Mouse (Mus musculus): ENCODE data around the gene Nrros. TPM values are rescaled to one million over a fixed set of nuclear protein-coding genes. Genes with fewer than 3 reads are reported as not detected.

The Nrros gene
- polyA plus RNA-seq, 1 experiment, result 6.9 TPM

GRCm38 (mm10) chr16:32163891-32164290, 1.5 kb downstream of the Nrros start:
- DNase-seq (ENCODE audit: extremely low spot score in 1 of 2, low spot score in 1 of 2), result no peak

GRCm38 (mm10) chr16:32163392-32163791, 2.0 kb downstream of the Nrros start:
- no peak for DNase-seq (ENCODE audit: extremely low spot score in 1 of 2, low spot score in 1 of 2)

DNA sequence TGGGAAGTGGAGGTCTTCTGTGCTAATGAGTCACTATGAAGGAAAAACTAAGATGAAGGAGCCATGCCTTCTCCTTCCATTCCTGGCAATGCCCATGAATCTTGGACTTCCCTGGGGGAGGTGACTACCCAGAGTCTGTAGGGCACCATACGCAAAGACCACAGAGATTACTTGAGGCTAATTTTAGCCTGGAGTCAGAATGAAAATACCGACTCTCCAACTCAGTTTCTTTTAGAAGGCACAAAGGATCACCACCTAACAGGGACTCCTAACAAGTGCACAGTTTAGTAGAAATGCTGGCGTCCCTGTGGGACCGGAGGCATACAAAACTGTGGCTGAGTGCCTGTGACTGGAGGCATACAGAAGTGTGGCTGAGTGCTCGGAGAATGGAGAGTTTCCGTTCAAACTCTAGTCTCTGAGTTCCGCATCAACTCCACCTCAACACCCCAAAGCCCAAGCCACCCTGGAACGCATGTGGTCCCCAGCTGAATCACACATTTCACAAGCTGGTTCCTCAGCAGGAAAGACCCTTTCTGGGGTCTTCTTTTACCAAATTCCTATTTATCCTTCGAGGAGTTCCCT, 4.6 kb downstream of the Nrros start:
- DNase-seq (ENCODE audit: extremely low spot score in 1 of 2, low spot score in 1 of 2), result no peak

DNA sequence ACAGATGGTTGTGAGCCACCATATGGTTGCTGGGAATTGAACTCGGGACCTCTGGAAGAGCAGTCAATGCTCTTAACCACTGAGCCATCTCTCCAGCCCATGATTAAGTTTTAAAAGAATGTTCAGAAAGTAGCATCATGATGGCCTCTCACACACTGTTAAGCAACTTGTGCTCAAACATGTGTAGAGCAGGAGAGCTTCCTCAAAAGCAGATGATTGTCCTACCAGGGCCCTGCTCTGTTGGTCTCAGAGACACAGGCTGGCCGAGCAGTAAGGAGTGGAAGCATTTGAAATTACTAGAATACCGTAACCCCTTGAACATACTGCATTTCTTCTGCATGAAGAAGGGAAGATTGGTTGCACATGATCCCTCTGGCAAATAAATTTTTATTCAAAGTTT, 6.4 kb downstream of the Nrros start:
- DNase-seq (ENCODE audit: extremely low spot score in 1 of 2, low spot score in 1 of 2), result no peak

GRCm38 (mm10) chr16:32157369-32157768, 8.0 kb downstream of the Nrros start:
- DNase-seq (ENCODE audit: extremely low spot score in 1 of 2, low spot score in 1 of 2), result no peak

GRCm38 (mm10) chr16:32156719-32157118, 8.7 kb downstream of the Nrros start:
- no peak for DNase-seq (ENCODE audit: extremely low spot score in 1 of 2, low spot score in 1 of 2)

- DNase-seq (ENCODE audit: extremely low spot score in 1 of 2, low spot score in 1 of 2), result peak; percentile 75 to 87
Observed at GRCm38 (mm10) chr16:32154437-32154836, 11.0 kb downstream of the Nrros start.

GRCm38 (mm10) chr16:32153976-32154375, 11.4 kb downstream of the Nrros start:
- no peak for DNase-seq (ENCODE audit: extremely low spot score in 1 of 2, low spot score in 1 of 2)

GRCm38 (mm10) chr16:32147589-32148207, 17.7 kb downstream of the Nrros start:
- no peak for DNase-seq (ENCODE audit: extremely low spot score in 1 of 2, low spot score in 1 of 2)

DNA sequence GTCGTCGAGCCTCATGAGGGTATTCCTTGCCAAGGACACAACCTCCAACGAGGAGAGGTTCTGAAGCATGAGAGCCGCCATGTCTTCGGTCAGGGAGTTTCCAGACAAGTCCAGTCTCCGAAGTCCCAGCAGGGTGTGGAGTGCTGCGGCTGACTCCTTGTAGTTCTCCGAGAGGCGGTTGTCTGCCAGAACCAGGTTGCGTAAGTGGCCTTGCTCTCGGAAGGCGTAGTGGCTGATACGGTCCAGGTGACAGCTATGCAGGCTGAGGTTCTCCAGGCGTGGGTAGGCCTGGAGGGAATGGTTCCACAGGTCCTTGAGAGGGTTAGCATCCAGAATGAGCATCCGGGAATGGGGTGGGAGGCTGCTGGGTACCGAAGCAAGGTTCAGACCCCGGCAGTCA, 20.8 kb downstream of the Nrros start:
- DNase-seq (ENCODE audit: extremely low spot score in 1 of 2, low spot score in 1 of 2), result no peak

DNA sequence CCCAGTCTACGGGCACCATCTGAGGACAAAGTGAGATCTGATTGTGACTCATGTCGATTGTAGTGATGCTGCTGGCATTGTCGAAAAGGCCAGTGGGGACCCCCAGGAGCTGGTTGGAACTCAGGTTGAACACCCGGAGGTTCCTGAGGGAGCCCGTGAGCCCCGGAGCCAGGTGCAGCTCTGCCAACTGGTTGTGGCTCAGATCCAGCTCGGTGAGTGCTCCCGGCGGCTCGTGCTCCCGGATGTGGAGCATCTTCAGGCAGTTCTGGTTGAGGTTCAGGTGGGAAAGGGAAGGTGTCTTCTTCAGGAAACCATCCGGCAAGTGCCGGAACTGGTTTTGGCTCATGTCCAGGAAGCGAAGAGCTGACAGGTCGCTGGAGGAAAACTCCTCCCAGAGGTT, 21.6 kb downstream of the Nrros start:
- no peak for DNase-seq (ENCODE audit: extremely low spot score in 1 of 2, low spot score in 1 of 2)

DNA sequence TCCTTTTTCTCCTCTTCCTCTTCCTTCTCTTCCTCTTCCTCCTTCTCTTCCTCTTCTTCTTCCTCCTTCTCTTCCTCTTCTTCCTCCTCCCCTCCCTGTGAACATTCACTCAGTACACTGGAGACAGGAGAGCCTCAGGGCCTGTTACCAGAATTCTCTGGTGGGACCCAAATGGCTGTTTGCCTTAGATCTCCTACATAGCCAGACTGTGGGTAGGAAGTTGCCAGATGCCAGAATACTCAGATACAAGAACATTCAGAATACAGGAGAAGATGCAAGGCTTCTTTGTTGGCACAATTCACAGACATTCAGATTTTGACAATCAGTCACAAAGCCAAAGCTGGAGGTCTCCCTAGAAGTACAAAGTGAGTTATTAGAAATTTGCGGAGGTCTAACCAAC, 26.4 kb downstream of the Nrros start:
- DNase-seq (ENCODE audit: extremely low spot score in 1 of 2, low spot score in 1 of 2), result peak; percentile 49 to 51

GRCm38 (mm10) chr16:32135842-32136357, 29.5 kb downstream of the Nrros start:
- no peak for DNase-seq (ENCODE audit: extremely low spot score in 1 of 2, low spot score in 1 of 2)

DNA sequence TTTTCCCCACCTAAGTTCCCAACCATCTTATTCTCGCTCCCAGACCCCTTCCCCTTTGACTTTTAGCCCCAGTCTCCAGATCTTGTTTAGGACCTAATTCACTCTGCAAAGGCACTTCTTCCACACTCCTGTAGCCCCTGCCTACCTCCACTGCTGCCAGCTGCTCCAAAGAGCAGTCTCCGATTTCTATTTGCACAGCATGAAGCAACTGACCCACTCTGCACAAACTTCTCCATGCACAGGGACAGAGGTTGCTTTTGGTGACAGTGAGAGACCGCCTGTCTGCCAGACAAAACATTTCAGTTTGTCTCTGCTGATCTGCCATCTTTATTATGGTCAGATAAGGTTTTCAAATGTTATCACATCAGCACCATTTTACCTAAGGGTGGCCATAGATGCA, 32.2 kb downstream of the Nrros start:
- no peak for DNase-seq (ENCODE audit: extremely low spot score in 1 of 2, low spot score in 1 of 2)

GRCm38 (mm10) chr16:32130190-32130826, 35.1 kb downstream of the Nrros start:
- DNase-seq (ENCODE audit: extremely low spot score in 1 of 2, low spot score in 1 of 2), result no peak

- DNase-seq (ENCODE audit: extremely low spot score in 1 of 2, low spot score in 1 of 2), result no peak
Observed at GRCm38 (mm10) chr16:32129449-32130189, 35.8 kb downstream of the Nrros start.

DNA sequence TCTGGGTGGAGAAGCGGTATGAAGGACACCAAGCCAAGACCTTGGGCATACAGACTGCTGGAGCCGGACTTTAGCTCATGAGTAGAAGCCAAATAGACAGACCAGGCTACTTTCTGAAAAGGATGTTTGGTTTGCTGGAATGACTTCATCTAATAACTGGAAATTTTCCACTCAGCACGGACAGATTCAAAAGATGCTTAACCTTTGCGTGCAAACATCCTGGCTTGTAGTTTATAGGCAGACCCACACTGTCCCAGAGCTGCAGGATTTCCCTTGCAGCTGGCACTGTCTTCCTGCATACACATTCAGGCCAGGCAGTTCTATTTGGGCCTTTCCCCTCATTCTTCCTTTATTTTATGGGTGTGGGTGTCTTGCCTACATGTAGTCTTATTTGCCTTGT, 38.3 kb downstream of the Nrros start:
- DNase-seq (ENCODE audit: extremely low spot score in 1 of 2, low spot score in 1 of 2), result no peak

- DNase-seq (ENCODE audit: extremely low spot score in 1 of 2, low spot score in 1 of 2), result no peak
Observed at GRCm38 (mm10) chr16:32125364-32125763, 40.0 kb downstream of the Nrros start.

DNA sequence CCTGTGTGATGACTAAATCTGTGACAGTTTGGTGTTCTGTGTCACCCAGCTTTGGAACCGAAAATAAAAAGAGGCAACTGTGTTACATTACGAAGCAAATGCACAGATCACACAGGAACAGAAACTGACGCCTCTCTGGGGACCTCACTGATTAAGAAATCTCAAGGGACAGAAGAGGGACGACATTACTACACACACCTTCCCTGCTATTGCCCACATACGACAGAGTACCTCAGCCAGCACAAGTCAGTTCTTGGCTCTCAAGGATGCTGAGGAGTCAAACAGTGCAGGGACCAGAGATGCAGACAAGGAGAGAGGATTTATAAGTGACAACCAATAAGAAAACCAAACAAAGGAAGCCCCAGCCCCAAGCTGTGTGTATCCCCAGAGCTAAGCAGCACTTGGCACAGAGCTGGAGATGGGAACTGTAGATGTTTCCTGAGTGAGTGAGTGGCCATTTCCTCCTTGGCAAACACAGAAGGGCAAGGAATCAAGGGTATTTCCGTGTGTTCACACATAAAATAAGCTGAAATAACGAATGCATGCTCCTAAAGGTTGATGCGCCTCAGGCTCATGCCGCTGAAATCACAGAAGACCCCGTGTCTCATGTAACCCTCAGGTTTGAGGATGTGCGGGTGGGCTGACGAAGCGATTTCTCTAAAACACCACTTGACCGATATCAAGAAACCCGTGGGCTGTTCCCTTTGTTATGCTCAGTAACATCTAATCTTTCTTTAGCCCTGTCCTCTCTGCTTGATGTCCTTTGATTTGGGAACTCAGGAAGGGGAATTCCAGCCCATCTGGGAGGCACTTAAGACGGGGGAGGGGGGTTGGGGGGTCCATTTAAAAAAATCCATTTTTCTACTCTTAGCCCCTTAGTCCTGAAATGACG, 40.7 kb downstream of the Nrros start:
- no peak for DNase-seq (ENCODE audit: extremely low spot score in 1 of 2, low spot score in 1 of 2)

DNA sequence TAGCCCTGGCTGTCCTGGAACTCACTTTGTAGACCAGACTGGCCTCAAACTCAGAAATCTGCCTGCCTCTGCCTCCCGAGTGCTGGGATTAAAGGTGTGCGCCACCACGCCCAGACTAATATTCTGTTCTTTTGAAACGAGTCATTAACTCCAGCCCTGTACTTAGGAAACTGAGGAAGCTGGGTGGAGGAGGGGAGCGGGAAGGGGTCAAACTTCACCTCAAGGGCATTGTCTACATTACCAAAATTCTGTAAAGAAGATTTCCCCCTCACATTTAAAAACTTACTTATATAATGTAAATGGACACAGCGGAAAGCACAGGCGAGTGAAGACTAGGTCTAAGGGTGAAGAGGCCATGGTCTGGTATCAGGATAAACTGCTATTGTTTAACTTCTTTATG, 41.4 kb downstream of the Nrros start:
- no peak for DNase-seq (ENCODE audit: extremely low spot score in 1 of 2, low spot score in 1 of 2)
